Mouse (Mus musculus): ENCODE data around the gene Ryr3.

DNA sequence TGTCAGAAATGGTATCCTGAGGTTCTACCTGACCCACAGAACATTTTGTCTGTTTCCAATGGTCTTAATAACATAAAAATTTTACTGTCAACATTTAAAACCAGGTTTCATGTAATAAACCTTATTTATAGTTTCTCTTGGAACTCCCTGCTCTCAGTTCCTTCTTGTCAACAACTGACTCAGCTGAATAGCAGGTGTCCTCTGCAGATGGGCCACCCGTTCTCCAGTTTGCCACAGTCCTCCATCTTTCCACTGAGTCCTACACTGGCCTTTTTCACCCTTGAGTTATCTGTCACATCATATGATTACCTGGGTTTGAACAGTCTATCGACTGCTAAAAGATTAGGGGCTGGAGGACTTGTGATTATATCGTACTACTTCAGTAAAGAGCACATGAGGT is 79.1 kb downstream of the Ryr3 start:
- no peak for TF ChIP-seq POLR2A (IDR thresholded peaks at IDR 0.05; ENCODE audit: borderline replicate concordance, extremely low read depth, insufficient read depth, insufficient read length, poor library complexity, severe bottlenecking)
- TF ChIP-seq CTCF (IDR thresholded peaks at IDR 0.05; ENCODE audit: borderline replicate concordance, extremely low read depth, insufficient read depth, insufficient read length), result no peak

All from brain, embryonic 14.5 days (tissue).